Mouse (Mus musculus) G1E (cell line): ENCODE measurements around the gene Pparg.

Experiments used
- CTCF ChIP-seq: IDR thresholded peaks from 2 replicates; pipeline ENCODE4 v1.5.1; 2012; ENCODE audit warnings: low read depth, low read length, inconsistent platforms, mixed read lengths
- GATA1 ChIP-seq: IDR thresholded peaks from 2 replicates; pipeline ENCODE4 v1.6.1; 2012; ENCODE audit warnings: borderline replicate concordance, low read length, inconsistent platforms, mixed read lengths
- POLR2AphosphoS5 ChIP-seq: IDR thresholded peaks from 2 replicates; pipeline ENCODE4 v1.6.1; 2012; ENCODE audit warnings: low read depth, low read length, inconsistent platforms; ENCODE audit not compliant: insufficient replicate concordance
- TAL1 ChIP-seq: conservative IDR thresholded peaks from 2 replicates; pipeline ENCODE4 v1.6.1; 2012; ENCODE audit warnings: low read depth, low read length, inconsistent platforms, mixed read lengths

DNA sequence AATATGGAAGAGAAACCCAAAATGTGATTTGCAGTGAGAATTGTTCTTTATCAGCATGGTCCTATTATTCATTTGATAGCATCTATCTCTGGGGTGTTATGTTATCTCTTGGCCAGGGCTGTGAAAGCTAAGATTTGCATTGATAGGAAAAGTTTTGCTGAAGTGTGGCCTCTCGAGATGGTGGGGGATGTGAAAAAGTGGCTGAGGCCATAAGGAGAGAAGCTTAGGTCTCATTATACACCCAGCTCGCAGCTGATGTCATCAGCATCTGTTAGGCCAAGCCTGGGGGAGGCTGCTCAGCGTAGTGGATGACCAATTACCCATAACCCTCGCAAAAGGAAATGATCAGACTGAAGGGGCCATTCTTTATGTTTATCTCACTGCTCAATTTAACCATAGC lies 105.1 kb downstream of the Pparg start:
- no peak for TF ChIP-seq GATA1
- no peak for TF ChIP-seq CTCF
- no peak for TF ChIP-seq POLR2AphosphoS5
- no peak for TF ChIP-seq TAL1
